Mouse (Mus musculus): ENCODE measurements at regions not wholly inside any gene's neighbourhood (a gene's known extent, or its start where the extent isn't known, plus 50 kb on each side); places are given as distances from the start of the nearest gene placed in this dataset.

- no peak for DNase-seq
Observed at GRCm38 (mm10) chr7:70548936-70549450, 182.5 kb upstream of the Nr2f2 start.

- no peak for DNase-seq
Observed at GRCm38 (mm10) chr7:70541881-70542665, 175.5 kb upstream of the Nr2f2 start.

GRCm38 (mm10) chr7:70539121-70539642 lies 172.6 kb upstream of the Nr2f2 start:
- DNase-seq: peak in 1 of 2 experiments; percentile 27

- DNase-seq: no peak
Observed at GRCm38 (mm10) chr7:70536046-70536445, 169.5 kb upstream of the Nr2f2 start.

GRCm38 (mm10) chr7:70533552-70533951 lies 167.0 kb upstream of the Nr2f2 start:
- DNase-seq: no peak

GRCm38 (mm10) chr7:70527921-70528320 lies 161.4 kb upstream of the Nr2f2 start:
- DNase-seq: peak in 1 of 2 experiments; percentile 29

GRCm38 (mm10) chr7:70525372-70525771 lies 158.8 kb upstream of the Nr2f2 start:
- DNase-seq: no peak

GRCm38 (mm10) chr7:70524744-70525143 lies 158.2 kb upstream of the Nr2f2 start:
- no peak for DNase-seq

GRCm38 (mm10) chr7:70524251-70524650 lies 157.7 kb upstream of the Nr2f2 start:
- DNase-seq: no peak

GRCm38 (mm10) chr7:70516741-70517140 lies 150.2 kb upstream of the Nr2f2 start:
- no peak for DNase-seq

GRCm38 (mm10) chr7:70515341-70515851 lies 148.9 kb upstream of the Nr2f2 start:
- peak; percentile 49 to 82 for DNase-seq

GRCm38 (mm10) chr7:70514666-70515065 lies 148.1 kb upstream of the Nr2f2 start:
- DNase-seq: peak; percentile 28 to 50

GRCm38 (mm10) chr7:70512354-70512753 lies 145.8 kb upstream of the Nr2f2 start:
- no peak for DNase-seq

GRCm38 (mm10) chr7:70505671-70506181 lies 139.2 kb upstream of the Nr2f2 start:
- peak; percentile 26 to 62 for DNase-seq

- no peak for DNase-seq
Observed at GRCm38 (mm10) chr7:70501821-70502220, 135.3 kb upstream of the Nr2f2 start.

- DNase-seq: no peak
Observed at GRCm38 (mm10) chr7:70496541-70497154, 130.1 kb upstream of the Nr2f2 start.

- DNase-seq: no peak
Observed at GRCm38 (mm10) chr7:70484201-70484600, 117.7 kb upstream of the Nr2f2 start.

- DNase-seq: no peak
Observed at GRCm38 (mm10) chr7:70483536-70483935, 117.0 kb upstream of the Nr2f2 start.

GRCm38 (mm10) chr7:70481880-70482279 lies 115.3 kb upstream of the Nr2f2 start:
- DNase-seq: no peak

- no peak for DNase-seq
Observed at GRCm38 (mm10) chr7:70472786-70473185, 106.3 kb upstream of the Nr2f2 start.

GRCm38 (mm10) chr7:70470557-70470956 lies 104.0 kb upstream of the Nr2f2 start:
- no peak for DNase-seq

- DNase-seq: no peak
Observed at GRCm38 (mm10) chr7:70462131-70462530, 95.6 kb upstream of the Nr2f2 start.

- DNase-seq: no peak
Observed at GRCm38 (mm10) chr7:70454525-70454924, 88.0 kb upstream of the Nr2f2 start.

Data from lung, postnatal 4 days (tissue).